Mouse (Mus musculus) hindbrain, embryonic 11.5 days (tissue): ENCODE data around the gene Dhx34. TPM values are rescaled to one million over a fixed set of nuclear protein-coding genes. Genes with fewer than 3 reads are reported as not detected.
A peak's percentile ranks its signal among the peaks of the same experiment; 100 is the strongest.

ENCODE experiments used
- ATAC-seq: fragments of 200-750 bp; cut with Nextera tagmentation; 2 replicates; pipeline ENCODE4 v1.8.0; 2017; ENCODE audit warnings: mild to moderate bottlenecking, moderate TSS enrichment, moderate library complexity; ENCODE audit not compliant: low FRiP score
- DNase-seq: peaks from one replicate; pipeline ENCODE4 v3.0.0-alpha.2; 2015; ENCODE audit warnings: low spot score
- H3K27ac ChIP-seq: fragments of 300-500 bp; sonication (generic); 2 replicates; pipeline ENCODE4 v1.5.1; 2014; ENCODE audit warnings: mild to moderate bottlenecking, low read depth, low read length
- H3K27me3 ChIP-seq: fragments of 300-500 bp; sonication (generic); 2 replicates; pipeline ENCODE4 v1.6.1; 2014; ENCODE audit warnings: mild to moderate bottlenecking, low read length, moderate library complexity, mixed read lengths; ENCODE audit not compliant: control insufficient read depth, insufficient read depth
- H3K36me3 ChIP-seq: fragments of 300-500 bp; sonication (generic); 2 replicates; pipeline ENCODE4 v1.6.1; 2014; ENCODE audit warnings: mild to moderate bottlenecking, low read length, moderate library complexity, mixed read lengths; ENCODE audit not compliant: control insufficient read depth, insufficient read depth
- H3K4me1 ChIP-seq: fragments of 300-500 bp; sonication (generic); replicated peaks from 2 replicates; pipeline ENCODE4 v1.6.1; 2014; ENCODE audit warnings: low read length, mixed read lengths; ENCODE audit not compliant: control insufficient read depth, insufficient read depth
- H3K4me2 ChIP-seq: fragments of 300-500 bp; sonication (generic); replicated peaks from 2 replicates; pipeline ENCODE4 v1.6.1; 2014; ENCODE audit warnings: mild to moderate bottlenecking, low read depth, low read length
- H3K4me3 ChIP-seq: fragments of 300-500 bp; sonication (generic); 2 replicates; pipeline ENCODE4 v1.5.1; 2014; ENCODE audit warnings: low read depth, low read length
- H3K9ac ChIP-seq: fragments of 300-500 bp; sonication (generic); 2 replicates; pipeline ENCODE4 v1.6.1; 2014; ENCODE audit warnings: low read depth, low read length
- H3K9me3 ChIP-seq: fragments of 300-500 bp; sonication (generic); 2 replicates; pipeline ENCODE4 v1.6.1; 2016; ENCODE audit warnings: low read length; ENCODE audit not compliant: control insufficient read depth
- WGBS: fragments of 180-500 bp; shearing (Covaris S2); extraction: QIAGEN DNeasy Blood & Tissue Kit; methylation state at CpG from one replicate; pipeline ENCODE4 v1.1.7; 2014; 5-methylcytosine and 5-hydroxymethylcytosine counted together
- polyA plus RNA-seq: library from polyadenylated mRNA; unstranded; fragments of >200 nt; fragmentation: Nextera tagmentation; extraction: Ambion mirVana; gene quantifications from 2 replicates; pipeline ENCODE4 v1.2.1, GENCODE M21; 2014

Gene Dhx34
- polyA plus RNA-seq, 1 experiment from 2014 or later, result 7.9 TPM

DNA sequence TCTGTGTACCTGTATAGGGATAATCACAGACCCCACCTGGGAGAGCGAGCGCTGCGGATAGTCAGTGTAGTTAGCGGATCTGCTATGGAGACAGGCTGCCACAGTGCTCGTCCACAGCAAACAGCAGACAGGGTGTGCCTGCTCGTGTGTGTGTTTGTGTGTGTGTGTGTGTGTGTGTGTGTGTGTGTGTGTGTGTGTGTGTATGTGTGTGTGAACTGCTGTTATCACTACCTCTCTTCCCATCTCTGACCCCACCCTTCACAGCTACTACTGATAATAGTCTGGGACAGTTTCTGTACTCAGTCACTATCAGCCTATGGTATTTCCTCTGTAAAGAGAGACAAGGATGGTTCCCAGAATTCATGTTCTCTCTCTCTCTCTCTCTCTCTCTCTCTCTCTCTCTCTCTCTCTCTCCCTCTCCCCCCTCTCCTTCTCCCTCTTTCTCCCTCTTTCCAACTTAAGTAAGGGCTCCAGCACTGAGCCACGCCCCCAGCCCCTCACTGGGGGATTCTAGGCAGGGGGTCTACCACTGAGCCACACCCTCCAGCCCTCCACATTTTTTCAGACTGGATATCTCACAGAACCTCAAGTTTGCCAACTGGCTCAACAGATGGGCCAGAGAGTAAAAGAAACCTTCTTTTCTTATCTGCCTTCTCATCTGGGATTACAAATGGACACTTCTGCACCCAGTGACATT, 18.6 kb upstream of the Dhx34 start:
- ATAC-seq (no peak), DNase-seq (no peak)
- Histone ChIP-seq H3K4me1 (no peaks in the 10 kb centered on the region), H3K36me3 (no peaks in the 10 kb centered on the region), H3K4me3 (no peak overlapping the region), H3K9me3 (no peaks in the 10 kb centered on the region), H3K9ac (no peak overlapping the region), H3K4me2 (no peak overlapping the region), H3K27ac (no peak overlapping the region), H3K27me3 (no peaks in the 10 kb centered on the region)
- 78% methylated on average over 7 of the region's 7 CpGs for WGBS

DNA sequence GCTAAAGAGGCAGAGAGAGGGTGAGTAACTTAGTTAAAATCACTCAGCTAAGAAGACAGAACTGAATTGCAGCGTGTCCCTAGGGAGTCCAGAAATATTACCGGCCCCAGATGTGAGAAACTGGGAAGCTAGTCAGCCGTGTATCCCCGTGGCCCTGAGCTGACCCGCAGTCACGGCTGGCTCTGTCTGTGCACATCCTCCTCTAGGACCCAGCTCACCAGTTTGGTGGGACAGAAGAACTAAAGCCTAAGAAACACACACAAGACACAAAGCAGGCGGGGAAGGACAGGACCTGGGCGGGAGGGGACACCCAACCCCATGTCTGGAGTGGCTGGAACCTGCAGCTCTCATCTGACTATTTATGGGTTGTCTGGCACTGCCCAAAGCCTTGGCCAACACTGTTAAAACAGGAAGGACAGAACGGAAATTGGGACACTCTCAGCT, 17.7 kb upstream of the Dhx34 start:
- WGBS, result 58% methylated on average over 9 of the region's 9 CpGs
- Histone ChIP-seq H3K4me1 (no peaks in the 10 kb centered on the region), H3K4me3 (no peak overlapping the region), H3K4me2 (no peak overlapping the region), H3K36me3 (no peaks in the 10 kb centered on the region), H3K27me3 (no peaks in the 10 kb centered on the region), H3K27ac (no peak overlapping the region), H3K9me3 (no peaks in the 10 kb centered on the region), H3K9ac (no peak overlapping the region)
- ATAC-seq (no peak), DNase-seq (no peak)

DNA sequence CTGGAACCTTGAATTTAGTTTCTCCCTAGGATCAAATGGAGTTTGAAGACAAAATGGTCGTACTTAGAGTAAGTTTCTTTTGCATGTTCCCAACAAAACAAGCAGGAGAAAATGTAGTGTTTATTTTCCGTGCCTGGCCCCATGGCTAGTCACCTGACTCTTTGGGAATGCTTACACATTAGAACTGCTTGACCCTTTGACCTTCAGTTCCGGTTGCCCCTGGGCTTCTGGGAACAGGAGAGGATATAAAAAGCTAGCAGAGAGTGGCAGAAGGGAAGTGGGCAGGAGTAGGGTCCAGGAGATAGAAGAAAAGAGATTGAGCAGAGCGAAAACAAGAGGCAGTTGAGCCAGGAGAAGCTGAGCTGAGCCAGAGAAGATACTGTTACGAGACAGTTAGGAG, 8.0 kb upstream of the Dhx34 start:
- no peak overlapping the region for H3K27ac ChIP-seq
- no peak for ATAC-seq
- H3K4me1 ChIP-seq, result no peaks in the 10 kb centered on the region
- no peaks in the 10 kb centered on the region for H3K27me3 ChIP-seq
- peak; percentile 25 for DNase-seq
- no peak overlapping the region for H3K4me3 ChIP-seq
- H3K9ac ChIP-seq, result no peak overlapping the region
- H3K9me3 ChIP-seq, result no peaks in the 10 kb centered on the region; the same call in 1 of the 2 replicates
- WGBS, result 44% methylated on average over 5 of the region's 5 CpGs
- no peak overlapping the region for H3K4me2 ChIP-seq
- H3K36me3 ChIP-seq, result no peaks in the 10 kb centered on the region

DNA sequence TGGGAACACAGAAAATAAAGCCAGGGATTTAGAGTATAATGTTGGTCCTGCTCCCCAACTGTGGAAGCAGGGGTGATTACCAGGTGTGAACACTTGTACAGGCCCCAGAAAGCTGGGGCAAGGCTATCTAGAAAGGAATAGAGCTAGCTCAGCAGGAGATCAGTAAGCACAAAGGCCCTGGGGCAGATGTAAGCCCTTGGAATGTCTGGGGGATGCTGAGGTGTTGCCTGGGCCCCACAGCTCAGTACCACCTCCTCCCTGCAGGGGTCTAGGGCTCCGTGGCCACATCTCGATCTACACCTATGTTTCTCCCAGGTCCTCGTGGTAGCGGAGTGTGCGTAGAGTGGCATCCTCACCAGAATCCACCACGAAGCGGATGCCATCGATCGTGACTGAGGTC, 7.9 kb downstream of the Dhx34 start:
- 96% methylated on average over 9 of the region's 9 CpGs for WGBS
- H3K27ac ChIP-seq, result no peak overlapping the region
- 0 out of 2 replicates have a peak, but pooled peaks cover 2% of the 10 kb centered on the region for H3K36me3 ChIP-seq
- ATAC-seq, result no peak
- no peak for DNase-seq
- H3K27me3 ChIP-seq, result no peaks in the 10 kb centered on the region
- no peak overlapping the region for H3K4me2 ChIP-seq
- no peak overlapping the region for H3K9ac ChIP-seq
- no peak overlapping the region for H3K4me3 ChIP-seq
- H3K9me3 ChIP-seq, result no peaks in the 10 kb centered on the region
- no peaks in the 10 kb centered on the region for H3K4me1 ChIP-seq

DNA sequence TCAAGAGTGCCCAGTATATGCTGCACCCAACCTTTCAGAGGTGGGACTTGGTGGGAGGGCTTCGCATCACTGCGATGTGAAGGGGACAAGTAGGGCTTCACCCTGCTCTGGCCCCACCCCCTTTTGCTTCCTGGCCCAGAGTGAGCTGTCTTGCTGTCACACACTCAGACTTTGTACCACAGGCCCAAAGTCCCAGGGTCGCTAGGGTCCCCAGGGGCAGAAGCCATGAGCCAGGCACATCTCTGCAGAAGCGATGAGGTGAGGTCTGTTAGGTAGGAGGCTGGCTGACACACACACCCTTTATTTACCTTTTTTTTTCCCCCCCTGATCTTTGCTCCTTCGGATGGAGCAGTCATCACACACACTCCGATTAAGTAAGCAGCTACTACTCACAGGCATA, 8.6 kb downstream of the Dhx34 start:
- Histone ChIP-seq H3K36me3 (0 out of 2 replicates have a peak, but pooled peaks cover 2% of the 10 kb centered on the region), H3K4me1 (no peaks in the 10 kb centered on the region), H3K27me3 (no peaks in the 10 kb centered on the region), H3K4me3 (no peak overlapping the region), H3K9me3 (no peaks in the 10 kb centered on the region), H3K9ac (no peak overlapping the region), H3K4me2 (no peak overlapping the region), H3K27ac (no peak overlapping the region)
- ATAC-seq (no peak), DNase-seq (no peak)
- 93% methylated on average over 6 of the region's 6 CpGs for WGBS

DNA sequence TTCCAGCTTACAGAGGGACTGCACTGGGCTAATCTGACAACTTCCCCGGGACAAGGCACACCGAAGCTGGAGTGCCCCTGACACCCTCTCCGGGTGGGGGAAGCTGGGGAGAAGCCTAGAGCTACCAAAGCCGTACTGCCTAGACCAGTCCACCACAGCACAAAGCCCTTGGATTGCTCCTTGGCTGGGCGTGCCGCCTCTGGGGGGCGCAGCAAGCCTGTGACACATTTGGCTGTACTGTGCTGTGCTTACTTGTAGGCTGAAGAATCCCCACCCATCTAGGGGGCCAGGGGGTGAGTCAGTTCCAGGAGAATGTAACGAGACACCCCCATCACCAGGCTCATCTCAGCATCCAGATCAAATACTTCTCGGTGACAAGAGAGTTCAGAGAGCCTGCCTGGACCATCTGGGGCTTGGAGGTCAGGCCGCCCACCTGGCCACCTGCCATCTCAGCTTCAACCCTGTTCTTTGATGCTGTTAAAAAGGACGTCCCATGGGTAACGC, 10.9 kb downstream of the Dhx34 start:
- 77% methylated on average over 12 of the region's 12 CpGs for WGBS
- Histone ChIP-seq H3K9ac (no peak overlapping the region), H3K27me3 (no peaks in the 10 kb centered on the region), H3K27ac (no peak overlapping the region), H3K9me3 (no peaks in the 10 kb centered on the region), H3K4me2 (no peak overlapping the region), H3K4me3 (no peak overlapping the region), H3K4me1 (no peaks in the 10 kb centered on the region), H3K36me3 (0 out of 2 replicates have a peak, but pooled peaks cover 4% of the 10 kb centered on the region)
- ATAC-seq (no peak), DNase-seq (no peak)

DNA sequence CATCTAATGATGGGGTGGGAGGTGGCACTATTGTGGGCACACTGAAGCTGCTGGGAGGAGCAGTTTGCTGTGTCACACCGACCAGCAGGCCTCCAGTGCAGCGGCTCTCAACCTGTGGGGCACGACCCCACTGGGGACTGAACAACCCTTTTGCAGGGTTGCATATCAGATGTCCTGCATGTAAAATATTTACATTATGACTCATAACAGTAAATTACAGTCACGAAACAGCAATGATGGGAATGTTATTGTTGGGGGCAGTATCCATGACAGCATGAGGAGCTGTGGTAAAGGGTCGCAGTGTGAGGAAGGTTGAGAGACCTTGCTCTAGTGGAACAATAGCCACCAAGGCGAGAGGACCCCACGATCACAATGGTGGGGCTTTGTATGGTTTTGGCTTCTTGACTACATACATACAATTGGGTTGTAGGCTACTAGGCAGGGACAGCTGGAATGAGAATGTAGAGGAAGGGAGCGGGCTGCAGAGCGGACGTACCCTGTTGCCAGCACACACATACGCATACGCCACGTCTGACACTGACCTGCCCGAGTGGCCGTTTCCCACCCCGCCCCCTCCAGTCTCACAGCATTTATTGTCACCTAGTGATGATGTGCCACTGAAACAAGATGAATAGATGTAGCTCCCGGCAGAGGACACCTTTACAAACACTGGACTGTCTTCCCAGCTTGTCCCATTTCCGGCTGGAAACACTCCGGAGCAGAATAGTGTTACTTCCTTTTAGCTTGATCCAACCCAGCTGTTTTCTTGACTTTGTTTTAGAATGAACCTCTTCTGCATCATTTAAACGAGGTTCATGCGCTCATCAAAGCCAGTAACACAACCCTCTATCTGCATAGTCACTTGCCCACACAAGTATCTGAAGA, 12.8 kb downstream of the Dhx34 start:
- Histone ChIP-seq H3K27ac (no peak overlapping the region), H3K9me3 (no peaks in the 10 kb centered on the region), H3K4me1 (no peaks in the 10 kb centered on the region), H3K4me3 (no peak overlapping the region), H3K4me2 (no peak overlapping the region), H3K36me3 (0 out of 2 replicates have a peak, but pooled peaks cover 3% of the 10 kb centered on the region), H3K27me3 (no peaks in the 10 kb centered on the region), H3K9ac (no peak overlapping the region)
- ATAC-seq, result no peak
- 89% methylated on average over 21 of the region's 21 CpGs for WGBS
- DNase-seq, result no peak

DNA sequence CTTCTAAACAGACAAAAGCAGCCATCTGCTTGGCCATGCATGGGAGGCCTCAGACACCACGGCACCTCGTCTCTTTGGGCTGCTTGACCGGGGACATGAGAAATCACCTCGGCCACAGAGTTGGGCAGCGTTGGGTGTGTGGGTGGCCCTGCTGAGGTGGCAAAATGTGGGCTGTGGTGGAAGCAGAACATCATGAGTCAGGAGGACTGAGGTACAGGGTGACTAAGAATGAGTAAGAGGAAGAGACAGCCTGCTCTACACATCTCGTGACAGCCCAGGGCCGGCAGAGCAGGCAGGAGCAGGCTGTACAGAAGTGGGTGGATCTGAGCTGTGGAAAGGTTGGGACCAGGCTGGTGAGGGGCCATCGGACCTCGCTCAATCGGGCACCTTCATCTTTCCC, 14.3 kb downstream of the Dhx34 start:
- H3K9ac ChIP-seq, result no peak overlapping the region

More for the DNA sequence above, 14.3 kb downstream of the Dhx34 start:
- H3K4me2 ChIP-seq, result no peak overlapping the region
- no peak overlapping the region for H3K4me3 ChIP-seq
- no peaks in the 10 kb centered on the region for H3K27me3 ChIP-seq
- 85% methylated on average over 10 of the region's 10 CpGs for WGBS
- no peaks in the 10 kb centered on the region for H3K9me3 ChIP-seq
- ATAC-seq, result no peak
- 0 out of 2 replicates have a peak, but pooled peaks cover 3% of the 10 kb centered on the region for H3K36me3 ChIP-seq
- H3K4me1 ChIP-seq, result no peaks in the 10 kb centered on the region
- no peak overlapping the region for H3K27ac ChIP-seq
- DNase-seq, result no peak
